Mouse (Mus musculus): ENCODE data around the gene Orc5. TPM values are rescaled to one million over a fixed set of nuclear protein-coding genes. Genes with fewer than 3 reads are reported as not detected.
A peak's percentile ranks its signal among the peaks of the same experiment; 100 is the strongest.

Gene Orc5
- 8.8 and 11.4 TPM in 2 replicates for polyA plus RNA-seq (2012; rRNA removed)

- peak; percentile 75 to 95 for DNase-seq (ENCODE audit: extremely low spot score in 1 of 2, low spot score in 1 of 2)
These were observed at the start of gene Orc5 for GRCm38 (mm10) chr5:22550033-22550551. TSS of gene Orc5 (minus strand) at chr5:22550429.

- no peak for DNase-seq (ENCODE audit: extremely low spot score in 1 of 2, low spot score in 1 of 2)
These were observed 46.8 kb upstream of the Orc5 start for GRCm38 (mm10) chr5:22596981-22597380.

GRCm38 (mm10) chr5:22589370-22589966, 39.2 kb upstream of the Orc5 start:
- no peak for DNase-seq (ENCODE audit: extremely low spot score in 1 of 2, low spot score in 1 of 2)

- no peak for DNase-seq (ENCODE audit: extremely low spot score in 1 of 2, low spot score in 1 of 2)
These were observed 37.3 kb upstream of the Orc5 start for GRCm38 (mm10) chr5:22587492-22587891.

- peak in 1 of 2 experiments; percentile 25 for DNase-seq (ENCODE audit: extremely low spot score in 1 of 2, low spot score in 1 of 2)
These were observed 34.3 kb upstream of the Orc5 start for GRCm38 (mm10) chr5:22584556-22584955.

- no peak for DNase-seq (ENCODE audit: extremely low spot score in 1 of 2, low spot score in 1 of 2)
These were observed 27.8 kb upstream of the Orc5 start for GRCm38 (mm10) chr5:22578011-22578410.

- DNase-seq (ENCODE audit: extremely low spot score in 1 of 2, low spot score in 1 of 2): no peak
These were observed 24.5 kb upstream of the Orc5 start for GRCm38 (mm10) chr5:22574751-22575150.

GRCm38 (mm10) chr5:22574161-22574560, 23.9 kb upstream of the Orc5 start:
- DNase-seq (ENCODE audit: extremely low spot score in 1 of 2, low spot score in 1 of 2): no peak

- DNase-seq (ENCODE audit: extremely low spot score in 1 of 2, low spot score in 1 of 2): no peak
These were observed 23.5 kb upstream of the Orc5 start for GRCm38 (mm10) chr5:22573696-22574095.

- DNase-seq (ENCODE audit: extremely low spot score in 1 of 2, low spot score in 1 of 2): no peak
These were observed 22.7 kb upstream of the Orc5 start for GRCm38 (mm10) chr5:22572881-22573280.

- no peak for DNase-seq (ENCODE audit: extremely low spot score in 1 of 2, low spot score in 1 of 2)
These were observed 22.2 kb upstream of the Orc5 start for GRCm38 (mm10) chr5:22572456-22572855.

- no peak for DNase-seq (ENCODE audit: extremely low spot score in 1 of 2, low spot score in 1 of 2)
These were observed 15.5 kb upstream of the Orc5 start for GRCm38 (mm10) chr5:22565708-22566107.

- no peak for DNase-seq (ENCODE audit: extremely low spot score in 1 of 2, low spot score in 1 of 2)
These were observed 9.6 kb upstream of the Orc5 start for GRCm38 (mm10) chr5:22559801-22560200.

- DNase-seq (ENCODE audit: extremely low spot score in 1 of 2, low spot score in 1 of 2): no peak
These were observed 7.4 kb upstream of the Orc5 start for GRCm38 (mm10) chr5:22557491-22558113.

GRCm38 (mm10) chr5:22556713-22557112, 6.5 kb upstream of the Orc5 start:
- DNase-seq (ENCODE audit: extremely low spot score in 1 of 2, low spot score in 1 of 2): no peak

- DNase-seq (ENCODE audit: extremely low spot score in 1 of 2, low spot score in 1 of 2): no peak
These were observed 2.1 kb upstream of the Orc5 start for GRCm38 (mm10) chr5:22552233-22552765.

GRCm38 (mm10) chr5:22549366-22550032, 730 bp downstream of the Orc5 start:
- no peak for DNase-seq (ENCODE audit: extremely low spot score in 1 of 2, low spot score in 1 of 2)

- DNase-seq (ENCODE audit: extremely low spot score in 1 of 2, low spot score in 1 of 2): no peak
These were observed 1.6 kb downstream of the Orc5 start for GRCm38 (mm10) chr5:22548556-22549161.

- DNase-seq (ENCODE audit: extremely low spot score in 1 of 2, low spot score in 1 of 2): no peak
These were observed 3.7 kb downstream of the Orc5 start for GRCm38 (mm10) chr5:22546536-22546935.

- no peak for DNase-seq (ENCODE audit: extremely low spot score in 1 of 2, low spot score in 1 of 2)
These were observed 4.9 kb downstream of the Orc5 start for GRCm38 (mm10) chr5:22545305-22545704.

GRCm38 (mm10) chr5:22542676-22543075, 7.6 kb downstream of the Orc5 start:
- no peak for DNase-seq (ENCODE audit: extremely low spot score in 1 of 2, low spot score in 1 of 2)

Data from frontal cortex, adult 2 months (tissue).